In the genomic region with DNA sequence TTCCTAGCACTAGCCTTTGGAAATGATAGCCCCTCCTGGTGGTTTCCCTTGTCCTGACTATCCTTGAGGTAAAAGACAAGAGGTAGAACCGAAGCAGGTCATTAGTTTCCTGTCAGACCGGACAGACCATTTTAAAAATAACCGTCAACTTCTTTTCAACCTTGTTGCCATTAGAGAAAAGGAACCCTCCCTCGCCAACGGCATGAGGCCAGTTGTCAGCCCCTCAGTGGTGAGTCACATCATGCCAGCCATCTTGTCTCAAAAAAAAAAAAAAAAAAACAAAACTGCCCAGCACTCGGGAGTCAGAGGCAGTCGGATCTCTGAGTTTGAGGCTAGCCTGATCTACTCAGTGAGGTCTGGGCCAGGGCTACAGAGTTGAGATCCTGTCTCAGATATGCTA, we compare ENCODE assay signal across 24 mouse cellular contexts. TPM values are rescaled to one million over a fixed set of nuclear protein-coding genes. Genes with fewer than 3 reads are reported as not detected.
A peak's percentile ranks its signal among the peaks of the same experiment; 100 is the strongest.
DNase-seq lines count a peak whose midpoint lies in the region; ATAC-seq and TF ChIP-seq lines count a peak whose summit lies in the region.
"Had no signal": no experiment of that assay in that cellular context is flagged by ENCODE, and none has a peak within 500 bp of the region (broad histone marks: within the 10 kb centered on the region; RNA-seq: fewer than 3 reads in every experiment).

No protein-coding gene starts in this region.

- H3K9me3 ChIP-seq in hindbrain, embryonic 14.5 days (ENCODE audit: control insufficient read depth, low read length), result no peaks in the 10 kb centered on the region
- H3K9me3 ChIP-seq in hindbrain, embryonic 12.5 days (replicated peaks), result no peaks in the 10 kb centered on the region
- no peaks in the 10 kb centered on the region for H3K9me3 ChIP-seq in E14TG2a.4 (ENCODE audit: low read length)
- H3K9me3 ChIP-seq: embryonic facial prominence, embryonic 13.5 days; hindbrain, embryonic 13.5 days; intestine, embryonic 15.5 days; limb, embryonic 12.5 days; liver, embryonic 13.5 days; lung, embryonic 15.5 days had no signal

- intact Hi-C loops in gastrocnemius, adult 2 months (cut with DNase I), result no loop called here

- H3K36me3 ChIP-seq in hindbrain, embryonic 14.5 days (replicated peaks; ENCODE audit: control insufficient read depth, insufficient read depth), result no peaks in the 10 kb centered on the region
- no peaks in the 10 kb centered on the region for H3K36me3 ChIP-seq in hindbrain, embryonic 12.5 days
- no peaks in the 10 kb centered on the region for H3K36me3 ChIP-seq in E14TG2a.4 (ENCODE audit: insufficient read depth, low read length)
- H3K36me3 ChIP-seq: embryonic facial prominence, embryonic 13.5 days; hindbrain, embryonic 13.5 days; intestine, embryonic 15.5 days; limb, embryonic 12.5 days; liver, embryonic 13.5 days; lung, embryonic 15.5 days had no signal

- TF ChIP-seq CTCF in lung, adult 2 months (IDR thresholded peaks at IDR 0.05; ENCODE audit: insufficient read depth, low read length), result no peak
- TF ChIP-seq CTCF in E14TG2a.4 (conservative IDR thresholded peaks at IDR 0.05; ENCODE audit: low read length), result 0 out of 2 replicates have a peak, but pooled peaks have one; percentile 13
- TF ChIP-seq CTCF in gastrocnemius, adult 2 months (IDR thresholded peaks at IDR 0.05), result no peak

- H3K4me1 ChIP-seq in hindbrain, embryonic 14.5 days (replicated peaks; ENCODE audit: control insufficient read depth, insufficient read depth, low read length), result no peaks in the 10 kb centered on the region; the same call in 1 of the 2 replicates
- H3K4me1 ChIP-seq in hindbrain, embryonic 12.5 days, result peaks cover 6% of the 10 kb centered on the region
- no peaks in the 10 kb centered on the region for H3K4me1 ChIP-seq in lung, adult 2 months (ENCODE audit: control insufficient read depth, insufficient read depth, low read length)
- peaks cover 40% of the 10 kb centered on the region for H3K4me1 ChIP-seq in E14TG2a.4 (replicated peaks; ENCODE audit: low read depth, low read length)
- H3K4me1 ChIP-seq: intestine, embryonic 15.5 days; limb, embryonic 12.5 days had no signal

- H3K4me2 ChIP-seq in hindbrain, embryonic 14.5 days (replicated peaks), result no peak overlapping the region
- no peak overlapping the region for H3K4me2 ChIP-seq in hindbrain, embryonic 12.5 days (replicated peaks)
- H3K4me2 ChIP-seq: embryonic facial prominence, embryonic 13.5 days; hindbrain, embryonic 13.5 days; intestine, embryonic 15.5 days; limb, embryonic 12.5 days; liver, embryonic 13.5 days; lung, embryonic 15.5 days had no signal

- peak; percentile 23 for DNase-seq in hindbrain, embryonic 14.5 days (ENCODE audit: low spot score)
- DNase-seq in lung, postnatal 10 days, result peak; percentile 23
- DNase-seq in lung, adult 2 months, result no peak
- peak; percentile 49 for DNase-seq in R1 (ENCODE audit: low read depth, low spot score)
- no peak for DNase-seq in gastrocnemius, adult 2 months
- no peak for DNase-seq in cerebellum, adult 9-10 months
- DNase-seq: adrenal gland, postnatal 10 days; cerebellum, postnatal 10 days; gastrocnemius, postnatal 25 days; heart, postnatal 14 days; kidney, postnatal 10 days; liver, embryonic 13.5 days; right cerebral cortex, postnatal 25 days; thymus, adult 18-20 months had no signal

- H3K27me3 ChIP-seq in hindbrain, embryonic 14.5 days (ENCODE audit: control insufficient read depth, insufficient read depth, low read length), result no peaks in the 10 kb centered on the region
- H3K27me3 ChIP-seq in hindbrain, embryonic 12.5 days, result peaks cover 8% of the 10 kb centered on the region; the same call in 1 of the 2 replicates
- peaks cover 5% of the 10 kb centered on the region for H3K27me3 ChIP-seq in E14TG2a.4 (ENCODE audit: insufficient read depth, low read length)
- H3K27me3 ChIP-seq: embryonic facial prominence, embryonic 13.5 days; intestine, embryonic 15.5 days; lung, embryonic 15.5 days had no signal

- TF ChIP-seq POLR2A in lung, adult 2 months (IDR thresholded peaks at IDR 0.05; ENCODE audit: borderline replicate concordance, extremely low read depth, low read depth, low read length), result no peak

- H3K9ac ChIP-seq in hindbrain, embryonic 14.5 days, result no peak overlapping the region
- no peak overlapping the region for H3K9ac ChIP-seq in hindbrain, embryonic 12.5 days
- H3K9ac ChIP-seq: embryonic facial prominence, embryonic 13.5 days; hindbrain, embryonic 13.5 days; intestine, embryonic 15.5 days; limb, embryonic 12.5 days; liver, embryonic 13.5 days; lung, embryonic 15.5 days had no signal

- no peak overlapping the region for H3K4me3 ChIP-seq in hindbrain, embryonic 14.5 days (replicated peaks; ENCODE audit: low read length)
- H3K4me3 ChIP-seq in hindbrain, embryonic 12.5 days, result no peak overlapping the region
- no peak overlapping the region for H3K4me3 ChIP-seq in lung, adult 2 months (replicated peaks; ENCODE audit: extremely low read depth, low read depth, low read length)
- no peak overlapping the region for H3K4me3 ChIP-seq in E14TG2a.4 (replicated peaks; ENCODE audit: low read length)
- H3K4me3 ChIP-seq in gastrocnemius, adult 2 months, result no peak overlapping the region
- H3K4me3 ChIP-seq: embryonic facial prominence, embryonic 13.5 days; hindbrain, embryonic 13.5 days; intestine, embryonic 15.5 days; limb, embryonic 12.5 days; liver, embryonic 13.5 days; lung, embryonic 15.5 days; megakaryocyte, embryonic 14.5 days had no signal

- no peak overlapping the region for H3K27ac ChIP-seq in hindbrain, embryonic 14.5 days
- no peak overlapping the region for H3K27ac ChIP-seq in hindbrain, embryonic 12.5 days
- no peak overlapping the region for H3K27ac ChIP-seq in gastrocnemius, adult 2 months
- H3K27ac ChIP-seq: embryonic facial prominence, embryonic 13.5 days; hindbrain, embryonic 13.5 days; intestine, embryonic 15.5 days; limb, embryonic 12.5 days; liver, embryonic 13.5 days; lung, embryonic 15.5 days had no signal

- ATAC-seq in hindbrain, embryonic 14.5 days (ENCODE audit: low FRiP score), result no peak
- ATAC-seq in hindbrain, embryonic 12.5 days (ENCODE audit: low FRiP score), result no peak
- ATAC-seq: forebrain, embryonic 14.5 days; intestine, embryonic 15.5 days; midbrain, embryonic 16.5 days had no signal

- 43% methylated on average over 7 of the region's 7 CpGs for WGBS in hindbrain, embryonic 14.5 days
- WGBS in hindbrain, embryonic 12.5 days, result 49% methylated on average over 7 of the region's 7 CpGs
- 36% methylated on average over 7 of the region's 7 CpGs for WGBS in lung, adult 2 months

RNA-seq across cellular contexts. Expression of a gene that starts 10.9 kb away (rescaled TPM):
- polyA plus RNA-seq in hindbrain, embryonic 14.5 days (2014; fragmentation: Nextera tagmentation; extraction: Ambion mirVana), result 1,333 and 1,355 TPM in 2 replicates
- 1,117 and 1,167 TPM in 2 replicates for polyA plus RNA-seq in hindbrain, embryonic 12.5 days (2016; fragmentation: Nextera tagmentation; extraction: Ambion mirVana)
- 705 and 874 TPM in 2 replicates for polyA plus RNA-seq in lung, adult 2 months (2012; rRNA removed)
- 1,000 to 10,000 TPM; 1,479 to 2,293 TPM for total RNA-seq in gastrocnemius, adult 2 months (2021)

RNA-seq across cellular contexts. Expression of a gene that starts 11.8 kb away (rescaled TPM):
- 0.63 TPM in 1 of 2 replicates, not detected in the other for polyA plus RNA-seq in hindbrain, embryonic 14.5 days (2014; fragmentation: Nextera tagmentation; extraction: Ambion mirVana)
- polyA plus RNA-seq in hindbrain, embryonic 12.5 days (2016; fragmentation: Nextera tagmentation; extraction: Ambion mirVana), result 0.58 and 0.82 TPM in 2 replicates
- 0.20 and 0.25 TPM in 2 replicates for polyA plus RNA-seq in lung, adult 2 months (2012; rRNA removed)
- not detected for total RNA-seq in gastrocnemius, adult 2 months (2021)
- total RNA-seq: gastrocnemius, postnatal 25 days had no signal

RNA-seq across cellular contexts. Expression of a gene that starts 33.0 kb away (rescaled TPM):
- polyA plus RNA-seq in hindbrain, embryonic 14.5 days (2014; fragmentation: Nextera tagmentation; extraction: Ambion mirVana), result 6.8 and 10.2 TPM in 2 replicates
- 16.7 and 18.0 TPM in 2 replicates for polyA plus RNA-seq in hindbrain, embryonic 12.5 days (2016; fragmentation: Nextera tagmentation; extraction: Ambion mirVana)
- 11.1 and 13.4 TPM in 2 replicates for polyA plus RNA-seq in lung, adult 2 months (2012; rRNA removed)
- 1 to 10 TPM; 4.3 to 4.4 TPM for total RNA-seq in gastrocnemius, adult 2 months (2021)

RNA-seq across cellular contexts. Expression of a gene that starts 40.5 kb away (rescaled TPM):
- 34.3 and 36.7 TPM in 2 replicates for polyA plus RNA-seq in hindbrain, embryonic 14.5 days (2014; fragmentation: Nextera tagmentation; extraction: Ambion mirVana)
- 38.1 and 39.9 TPM in 2 replicates for polyA plus RNA-seq in hindbrain, embryonic 12.5 days (2016; fragmentation: Nextera tagmentation; extraction: Ambion mirVana)
- polyA plus RNA-seq in lung, adult 2 months (2012; rRNA removed), result 5.0 and 8.2 TPM in 2 replicates
- total RNA-seq in gastrocnemius, adult 2 months (2021), result 1 to 10 TPM; 2.5 to 3.9 TPM

Comparison
In these comparisons a context has a peak if more than half of its experiments do, and no peak if none do; other contexts are left out.
1. DNase-seq: peak in hindbrain, embryonic 14.5 days (single experiment), lung, postnatal 10 days (single experiment) and R1 (single experiment); none in lung, adult 2 months (single experiment), gastrocnemius, adult 2 months (single experiment) and cerebellum, adult 9-10 months (single experiment).